Mouse (Mus musculus) ovary, postnatal 14 days (tissue): ENCODE results near the gene Arhgef17.
A peak's percentile ranks its signal among the peaks of the same experiment; 100 is the strongest.
"Not testable (repeated sequence)": the region's sequence is repeated elsewhere in the genome, so short reads cannot be mapped to it uniquely, and the experiment has no call there.

Source experiments
- DNase-seq: peaks from one replicate; pipeline ENCODE4 v3.0.0; 2022; ENCODE audit warnings: low spot score

The Arhgef17 gene

GRCm38 (mm10) chr7:100871892-100872291, 60.0 kb downstream of the Arhgef17 start:
- DNase-seq = no peak

GRCm38 (mm10) chr7:100871355-100871754, 60.6 kb downstream of the Arhgef17 start:
- DNase-seq = no peak

GRCm38 (mm10) chr7:100869877-100870629, 61.9 kb downstream of the Arhgef17 start:
- no peak for DNase-seq

GRCm38 (mm10) chr7:100868551-100868950, 63.4 kb downstream of the Arhgef17 start:
- no peak for DNase-seq

GRCm38 (mm10) chr7:100867561-100867960, 64.3 kb downstream of the Arhgef17 start:
- no peak for DNase-seq

- DNase-seq = peak; percentile 53
These were observed 65.2 kb downstream of the Arhgef17 start for GRCm38 (mm10) chr7:100866675-100867074.

- peak; percentile 92 for DNase-seq
These were observed 68.9 kb downstream of the Arhgef17 start, which contains the start of gene Relt for GRCm38 (mm10) chr7:100862828-100863638. Gene Relt (minus strand): TSS chr7:100863446.

- DNase-seq = no peak
These were observed 69.6 kb downstream of the Arhgef17 start for GRCm38 (mm10) chr7:100862353-100862752.

- no peak for DNase-seq
These were observed 70.7 kb downstream of the Arhgef17 start for GRCm38 (mm10) chr7:100861209-100861608.

GRCm38 (mm10) chr7:100860450-100860849, 71.5 kb downstream of the Arhgef17 start:
- no peak for DNase-seq

GRCm38 (mm10) chr7:100855795-100856573, 75.9 kb downstream of the Arhgef17 start:
- DNase-seq = no peak

- no peak for DNase-seq
These were observed 76.6 kb downstream of the Arhgef17 start for GRCm38 (mm10) chr7:100855300-100855699.

GRCm38 (mm10) chr7:100854861-100855260, 77.0 kb downstream of the Arhgef17 start:
- DNase-seq = no peak

GRCm38 (mm10) chr7:100854137-100854814, 77.6 kb downstream of the Arhgef17 start:
- no peak for DNase-seq

- no peak for DNase-seq
These were observed 78.5 kb downstream of the Arhgef17 start for GRCm38 (mm10) chr7:100853396-100853795.

GRCm38 (mm10) chr7:100851481-100852356, 80.2 kb downstream of the Arhgef17 start:
- no peak for DNase-seq

- no peak for DNase-seq
These were observed 82.4 kb downstream of the Arhgef17 start for GRCm38 (mm10) chr7:100849508-100849907.

GRCm38 (mm10) chr7:100848744-100849143, 83.2 kb downstream of the Arhgef17 start:
- peak; percentile 59 for DNase-seq

GRCm38 (mm10) chr7:100847131-100847530, 84.8 kb downstream of the Arhgef17 start:
- DNase-seq = no peak

GRCm38 (mm10) chr7:100846033-100846432, 85.9 kb downstream of the Arhgef17 start:
- not testable (repeated sequence) for DNase-seq

- DNase-seq = no peak
These were observed 86.5 kb downstream of the Arhgef17 start for GRCm38 (mm10) chr7:100845412-100845811.
